Mouse (Mus musculus): ENCODE measurements around the gene Sf3b4.

DNA sequence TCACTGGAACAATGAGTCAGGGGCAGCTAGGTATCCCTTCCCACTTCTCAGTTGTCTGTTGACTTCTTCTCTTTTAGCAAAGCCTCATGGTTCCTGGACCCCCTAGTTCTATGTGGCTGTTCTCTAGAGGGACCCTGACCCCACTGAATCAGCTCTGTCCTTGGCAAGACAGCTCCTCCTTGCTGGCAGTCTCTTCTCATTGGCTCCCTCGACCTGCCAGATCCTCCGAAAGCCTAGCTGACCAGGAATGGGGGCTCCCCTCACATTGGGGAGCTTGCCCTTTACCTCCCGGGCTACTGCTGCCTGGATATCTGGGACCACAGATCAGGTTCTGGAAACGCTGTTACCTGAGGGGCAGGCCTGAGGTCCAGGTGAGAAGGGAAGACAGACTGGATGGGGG is 1.9 kb upstream of the Sf3b4 start:
- TF ChIP-seq ZNF384 (IDR thresholded peaks at IDR 0.05; ENCODE audit: low read depth, low read length) (no peak), CHD2 (IDR thresholded peaks at IDR 0.05; ENCODE audit: low read depth, low read length) (no peak)
